Mouse (Mus musculus) ovary, postnatal 10 days (tissue): ENCODE measurements around the gene 1810049J17Rik.

ENCODE experiments used
- DNase-seq: peaks from one replicate; pipeline ENCODE4 v3.0.0; 2022; ENCODE audit warnings: low spot score

The 1810049J17Rik gene

DNA sequence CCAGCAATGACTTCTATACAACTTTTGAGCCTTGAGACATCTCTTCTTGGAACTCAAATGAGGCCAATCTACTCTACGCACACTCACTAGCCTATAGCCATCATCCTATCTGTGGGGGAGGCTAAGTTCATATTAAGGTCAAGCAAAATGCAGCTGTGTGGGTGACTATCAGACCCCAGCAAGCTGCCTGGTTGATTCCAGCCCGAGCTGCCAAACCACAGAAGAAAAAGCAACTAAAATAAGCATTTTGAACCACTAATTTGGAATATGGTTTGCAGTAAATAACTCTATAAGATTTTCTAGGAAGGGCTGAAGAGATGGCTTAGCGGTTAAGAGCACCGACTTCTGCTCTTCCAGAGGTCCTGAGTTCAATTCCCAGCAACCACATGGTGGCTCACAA, 11.0 kb downstream of the 1810049J17Rik start:
- no peak for DNase-seq

DNA sequence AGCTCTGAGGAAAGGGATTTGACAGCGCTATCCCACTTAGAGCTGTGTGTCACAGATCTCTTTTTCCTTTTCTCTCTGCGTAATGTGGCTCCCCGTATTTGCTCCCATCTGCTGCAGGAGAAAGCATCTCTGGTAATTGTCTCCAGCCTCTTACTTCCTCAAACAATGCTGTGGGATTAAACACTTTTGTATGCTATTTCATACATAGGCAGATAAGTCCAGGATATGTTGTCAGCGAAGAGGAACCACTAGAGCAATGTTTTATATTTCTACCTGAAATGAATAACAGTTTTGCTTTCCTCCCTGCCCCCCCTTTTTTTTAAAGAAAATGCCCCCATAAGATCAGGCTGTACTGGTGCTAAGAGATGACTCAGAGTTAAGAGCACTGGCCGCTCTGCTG, 13.2 kb downstream of the 1810049J17Rik start:
- no peak for DNase-seq

DNA sequence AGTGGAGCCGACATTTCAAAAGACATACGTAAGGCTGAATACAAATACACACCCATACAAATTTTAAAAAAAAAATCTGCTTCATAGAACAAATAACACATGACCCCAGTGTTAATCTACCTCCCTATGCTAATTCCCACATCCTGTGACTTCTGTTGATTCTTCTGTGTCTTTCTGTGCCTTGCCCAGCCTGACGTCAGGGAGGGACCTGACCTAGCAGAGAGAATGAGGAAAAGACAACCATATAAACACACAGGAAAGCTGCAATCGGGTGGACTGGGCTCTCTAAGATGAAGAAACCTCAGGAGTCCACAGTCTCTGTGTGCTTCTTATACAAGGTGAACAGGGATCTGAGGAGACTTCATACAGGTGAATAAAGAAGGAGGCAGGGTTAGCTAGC, 14.6 kb downstream of the 1810049J17Rik start:
- DNase-seq, result no peak

DNA sequence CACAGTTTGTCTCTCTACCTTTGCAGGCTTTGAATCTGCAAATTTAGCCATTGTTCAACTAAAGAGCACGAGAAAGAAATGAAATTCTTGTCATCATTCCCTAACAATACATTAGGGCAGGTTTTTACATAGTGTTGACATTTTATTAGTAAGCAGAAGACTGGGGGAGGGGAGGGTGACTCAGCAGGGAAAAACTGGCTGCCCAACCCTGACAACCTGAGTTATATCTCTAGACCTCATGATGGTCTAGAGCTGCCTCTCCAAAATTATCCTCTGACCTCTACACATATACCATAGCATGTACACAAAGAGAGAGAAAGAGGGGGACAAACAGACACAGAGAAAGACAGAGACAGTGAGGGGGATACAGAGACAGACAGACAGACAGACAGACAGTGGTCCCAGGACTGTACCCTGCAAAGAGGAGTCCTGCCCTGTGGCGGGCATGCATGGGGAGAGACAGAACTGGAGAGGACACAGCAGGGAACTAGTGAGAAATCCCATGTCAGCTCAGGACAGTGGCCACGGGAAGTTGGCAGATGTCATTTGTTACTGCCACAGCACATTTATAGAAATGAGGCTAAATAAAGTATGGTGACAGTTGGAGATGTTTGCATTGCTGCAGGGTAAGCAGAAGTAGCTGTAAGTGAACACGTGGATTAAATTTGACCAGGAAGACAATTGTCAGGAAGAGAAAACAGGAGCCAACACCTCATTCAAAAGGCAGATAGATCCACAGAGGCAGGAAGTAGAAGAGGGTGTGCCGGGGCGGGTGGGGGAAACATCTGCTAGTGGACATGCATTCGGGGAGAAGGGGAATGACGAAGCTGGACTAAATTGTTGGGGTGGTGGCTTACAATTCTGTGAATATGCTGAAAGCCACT, 15.3 kb downstream of the 1810049J17Rik start:
- no peak for DNase-seq

DNA sequence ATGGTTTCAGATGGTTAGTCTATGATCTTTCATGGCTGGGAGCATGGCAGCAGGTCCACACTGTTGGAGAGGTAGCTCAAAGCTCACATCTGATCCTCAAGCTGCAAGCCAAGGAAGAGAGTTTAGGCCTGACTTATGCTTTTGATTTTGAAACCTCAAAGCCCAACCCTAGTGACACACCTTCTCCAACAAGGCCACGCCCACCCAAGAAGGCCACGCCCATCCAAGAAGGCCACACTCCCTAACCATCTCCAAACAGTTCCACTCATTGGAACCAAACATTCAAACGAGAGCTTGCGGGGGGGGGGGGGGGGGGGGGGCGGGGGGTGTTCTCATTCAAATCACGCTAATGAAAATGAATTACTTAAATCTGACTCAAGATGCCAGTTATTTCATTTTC, 19.9 kb downstream of the 1810049J17Rik start:
- no peak for DNase-seq

DNA sequence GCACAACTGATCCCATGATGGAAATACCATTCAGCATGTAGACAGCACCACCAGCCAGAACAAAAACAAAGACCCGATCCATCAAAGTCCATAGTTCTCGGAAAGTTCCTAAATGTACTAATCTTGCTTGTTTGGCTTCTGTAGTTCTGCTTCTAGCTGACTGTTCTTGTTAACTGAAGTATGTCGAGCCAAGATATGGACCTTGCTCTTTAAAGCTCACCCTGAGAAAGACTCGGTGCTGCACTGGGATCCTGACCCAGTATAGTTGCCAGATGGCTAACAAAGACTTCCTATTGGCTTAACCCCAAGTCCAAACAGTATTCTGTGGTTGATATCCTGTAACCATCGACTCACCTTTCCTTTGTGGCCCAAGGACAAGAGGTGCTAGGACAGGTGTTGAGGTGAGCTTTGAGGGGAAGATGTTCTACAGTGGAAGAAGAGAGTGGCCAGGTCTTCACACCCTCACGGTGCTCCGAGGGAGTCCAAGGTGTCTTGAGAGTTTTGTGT, 23.4 kb downstream of the 1810049J17Rik start:
- DNase-seq, result no peak

DNA sequence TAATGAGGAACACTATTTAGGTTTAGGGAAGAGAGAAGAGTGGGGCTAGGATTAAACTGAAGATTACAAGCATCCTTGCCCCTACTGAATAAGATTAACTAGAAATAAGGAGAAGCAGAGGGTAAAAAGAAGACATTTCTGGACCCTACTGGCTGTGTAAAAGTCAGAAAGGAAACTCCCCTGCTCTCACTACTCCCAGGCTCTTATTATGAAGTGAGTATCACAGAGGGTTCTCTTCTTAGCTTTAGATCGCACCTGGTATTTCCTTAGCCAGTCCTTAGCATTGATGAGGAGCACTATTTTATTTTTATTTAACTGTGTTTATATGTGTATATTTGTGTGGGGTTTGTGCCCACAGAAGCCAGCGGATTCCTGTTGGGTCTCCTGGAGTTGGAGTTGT, 25.5 kb downstream of the 1810049J17Rik start:
- no peak for DNase-seq

DNA sequence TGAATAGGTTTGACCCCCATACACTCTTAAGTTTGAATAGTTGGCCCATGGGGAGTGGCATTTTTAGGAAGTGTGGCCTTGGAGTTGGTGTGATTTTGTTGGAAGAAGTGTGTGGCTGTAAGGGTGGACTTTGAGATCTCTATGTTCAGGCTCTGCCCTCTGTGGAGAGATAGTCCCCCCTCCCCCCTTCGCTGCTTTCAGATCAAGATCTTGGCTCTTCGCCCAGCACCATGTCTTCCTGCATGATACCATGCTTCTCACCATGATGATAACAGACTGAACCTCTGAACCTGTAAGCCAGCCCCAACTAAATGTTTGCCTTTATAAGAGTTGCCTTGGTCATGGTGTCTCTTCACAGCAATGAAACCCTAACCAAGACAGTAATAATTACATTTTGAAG, 29.9 kb downstream of the 1810049J17Rik start:
- no peak for DNase-seq

DNA sequence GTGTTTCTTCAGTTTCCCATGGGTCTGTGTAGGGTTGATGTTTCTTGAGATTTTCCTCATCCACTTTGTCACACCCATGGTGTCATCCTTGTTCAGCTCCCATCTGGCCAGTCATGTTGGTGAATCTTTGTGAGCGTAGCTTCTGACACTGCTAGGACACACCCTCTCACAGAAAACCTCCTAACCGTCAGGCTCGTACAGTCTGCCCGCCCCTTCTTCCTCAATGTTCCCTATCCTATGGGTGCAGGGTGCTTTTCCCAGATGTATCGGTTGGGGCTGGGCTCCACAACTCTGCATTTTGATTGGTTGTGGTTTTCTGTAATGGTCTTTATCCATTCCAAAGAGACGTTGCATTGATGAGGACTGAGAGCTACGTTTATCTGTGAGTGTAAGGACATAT, 31.4 kb downstream of the 1810049J17Rik start:
- no peak for DNase-seq

DNA sequence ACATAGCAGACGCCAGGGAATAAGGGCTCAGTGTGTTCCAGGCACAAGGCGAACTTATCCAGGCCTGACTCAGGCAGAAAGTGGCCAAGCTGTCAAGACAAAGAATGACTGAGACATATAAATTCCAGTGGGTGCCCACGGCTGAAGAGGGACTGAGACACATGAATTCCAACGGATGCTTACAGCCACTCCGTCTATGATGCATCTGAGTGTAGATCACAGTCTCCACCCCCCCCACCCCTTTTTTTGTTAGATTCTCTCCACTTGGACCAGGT, 36.2 kb downstream of the 1810049J17Rik start:
- DNase-seq, result no peak

DNA sequence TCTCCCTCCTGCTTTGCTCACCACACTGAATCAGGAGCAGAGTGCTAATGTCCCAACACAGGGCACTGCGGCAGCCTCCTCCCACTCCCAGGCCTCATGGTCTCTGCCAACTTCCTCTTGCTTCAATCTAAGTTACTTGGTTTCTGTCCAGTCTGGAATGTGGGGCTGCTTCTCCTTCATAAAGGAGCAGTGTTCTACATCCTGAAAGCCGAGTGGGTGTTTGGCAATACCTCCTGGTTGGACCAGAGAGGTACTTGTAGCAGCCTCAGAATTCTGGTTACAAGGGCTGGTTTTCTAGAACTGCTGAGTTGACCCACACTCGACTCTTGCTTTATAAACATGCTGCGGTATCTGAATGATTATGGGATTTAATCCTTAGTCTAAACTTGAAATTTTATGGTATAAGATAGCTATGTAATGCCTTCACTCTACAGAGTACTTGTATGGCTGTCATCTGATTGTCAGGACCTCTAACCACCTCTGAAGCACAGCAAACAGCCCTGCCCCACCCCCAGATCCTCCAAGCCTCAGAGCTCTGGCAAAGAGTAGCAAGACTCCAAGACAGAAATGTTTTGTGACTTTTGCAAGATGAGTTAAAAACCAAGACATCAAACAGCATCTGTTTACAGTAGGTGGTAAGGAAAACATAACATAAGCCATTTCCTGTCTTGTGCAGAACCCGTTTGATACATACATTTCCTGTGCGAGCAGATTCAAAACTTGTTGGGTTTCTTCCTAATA, 36.7 kb downstream of the 1810049J17Rik start:
- no peak for DNase-seq

DNA sequence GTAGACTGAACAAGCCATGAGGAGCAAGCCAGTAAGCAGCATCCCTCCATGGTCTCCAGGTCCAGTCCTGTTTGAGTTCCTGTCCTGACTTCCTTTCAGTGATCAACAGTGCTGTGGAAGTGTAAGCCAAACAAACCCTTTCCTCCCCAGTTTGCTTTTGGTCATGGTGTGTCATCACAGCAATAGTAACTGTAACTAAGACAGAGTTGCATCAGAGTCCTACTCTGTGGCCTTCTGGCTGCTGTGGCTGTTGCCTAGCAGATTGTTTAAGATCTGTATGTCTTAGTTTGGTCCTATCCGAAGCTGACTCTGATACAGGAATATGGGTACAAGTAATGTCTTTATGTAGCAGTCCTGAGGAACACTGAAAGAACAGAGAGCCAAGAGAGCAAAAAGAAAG, 41.9 kb downstream of the 1810049J17Rik start:
- no peak for DNase-seq

DNA sequence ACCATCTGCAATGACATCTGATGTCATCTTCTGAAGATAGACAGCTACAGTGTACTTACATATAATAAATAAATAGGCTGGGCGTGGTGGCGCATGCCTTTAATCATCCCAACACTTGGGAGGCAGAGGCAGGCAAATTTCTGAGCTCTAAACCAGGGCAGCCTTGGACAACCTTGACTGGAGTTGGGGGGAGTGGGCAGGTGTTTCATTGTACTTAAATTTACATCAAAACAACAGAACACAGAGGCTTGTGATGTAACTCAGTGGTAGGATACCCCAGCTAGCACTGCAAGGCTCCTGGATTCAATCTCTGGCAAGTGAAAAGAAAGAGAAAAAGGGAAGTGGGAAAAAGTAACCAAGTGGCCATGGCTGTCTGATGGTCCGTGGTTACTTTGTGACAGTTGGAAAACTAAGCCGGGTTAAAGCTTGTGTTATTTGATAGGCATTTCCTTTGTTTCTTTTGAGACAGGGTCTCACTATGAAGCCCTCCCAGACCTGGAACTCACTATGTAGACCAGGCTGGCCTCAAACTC, 46.5 kb downstream of the 1810049J17Rik start:
- DNase-seq, result no peak

DNA sequence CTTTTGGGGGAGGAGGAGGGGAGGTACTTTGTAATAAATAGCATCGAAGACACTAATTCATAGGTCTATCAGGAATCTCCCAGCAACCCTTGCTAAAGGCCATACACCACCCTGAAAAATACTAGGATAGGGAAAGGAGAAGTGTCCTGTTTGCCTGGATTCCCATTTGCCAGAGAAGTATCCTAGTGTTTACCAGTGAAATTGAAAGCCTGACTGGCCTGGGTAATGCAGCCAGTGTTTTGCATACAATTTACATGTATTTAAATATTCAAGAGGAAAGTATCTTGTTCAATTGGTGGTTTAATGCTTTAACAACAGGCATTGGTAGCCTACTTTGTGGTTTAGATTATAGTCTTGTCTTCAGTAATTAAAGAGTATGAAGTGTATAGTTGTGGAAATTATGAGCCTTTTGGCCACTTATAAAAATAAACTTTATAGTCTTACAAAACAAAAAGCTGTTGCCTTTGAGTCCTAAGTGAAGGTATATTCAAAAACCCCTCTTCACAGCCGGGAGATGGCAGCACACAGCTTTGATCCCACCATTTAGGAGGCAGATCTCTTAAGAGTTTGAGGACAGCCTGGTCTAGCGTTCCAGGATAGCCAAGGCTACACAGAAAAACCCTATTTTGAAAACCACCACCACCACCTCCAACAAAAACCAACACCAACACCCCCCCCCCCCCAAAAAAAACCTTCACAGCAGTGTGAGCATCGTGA, 47.5 kb downstream of the 1810049J17Rik start:
- DNase-seq, result no peak

DNA sequence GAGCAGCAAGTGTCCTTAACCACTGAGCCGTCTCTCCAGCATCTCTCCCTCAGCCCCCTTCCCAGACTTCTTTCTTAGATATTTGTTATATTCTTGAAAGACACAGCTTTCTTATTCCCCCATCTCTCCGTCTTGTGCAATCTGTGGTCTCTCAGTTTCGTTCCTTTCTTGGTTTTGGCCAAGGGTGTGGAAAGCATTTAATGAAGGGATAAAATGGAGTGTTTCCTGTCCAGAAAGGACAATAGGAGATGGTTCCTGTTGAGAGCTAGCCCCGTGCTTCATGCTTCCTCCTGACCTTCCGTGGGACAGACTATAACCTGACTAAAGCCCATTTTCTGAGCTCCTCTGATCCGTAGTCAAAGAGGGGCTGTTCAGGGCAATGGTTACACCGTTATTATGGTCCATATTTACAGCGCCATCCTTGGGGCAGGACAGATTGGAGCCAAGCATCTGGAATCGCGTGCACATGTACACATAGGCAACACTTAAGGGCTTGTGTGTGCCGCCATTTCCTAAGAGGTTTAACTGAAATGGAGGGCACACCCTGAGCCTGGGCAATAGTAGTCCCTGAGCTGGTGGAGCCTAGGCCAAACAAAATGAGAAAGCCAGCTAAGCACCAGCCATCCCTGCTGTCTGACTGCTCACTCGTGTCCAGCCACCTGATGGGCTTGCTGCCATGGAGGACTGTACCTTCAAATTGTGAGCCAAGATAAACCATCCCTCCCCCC, 48.2 kb downstream of the 1810049J17Rik start:
- no peak for DNase-seq
